Mouse (Mus musculus): ENCODE measurements around the gene Fgfr2.
A peak's percentile ranks its signal among the peaks of the same experiment; 100 is the strongest.

Gene Fgfr2

GRCm38 (mm10) chr7:132237191-132237590, 886.0 kb downstream of the Fgfr2 start:
- DNase-seq (ENCODE audit: low read depth, low spot score) = no peak

DNA sequence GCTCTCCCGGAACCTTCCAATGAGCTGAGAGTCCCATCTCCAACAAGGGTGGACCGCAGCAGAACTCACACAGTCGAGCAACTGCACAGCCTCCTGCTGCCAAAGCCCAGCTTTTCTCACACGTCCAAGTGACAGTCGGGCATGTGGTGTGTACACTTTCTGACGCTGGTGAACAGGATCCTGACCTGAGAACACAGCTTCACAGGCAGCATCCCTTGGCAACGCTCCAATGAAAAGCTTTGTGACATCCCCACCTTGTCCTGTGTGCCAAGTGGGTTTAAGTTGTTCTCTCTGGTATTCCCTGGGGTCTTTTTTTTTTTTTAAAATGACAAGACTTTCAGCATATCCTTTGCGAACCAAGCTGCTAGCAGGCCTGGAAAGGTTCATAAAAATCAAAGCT, 886.4 kb downstream of the Fgfr2 start:
- no peak for DNase-seq (ENCODE audit: low read depth, low spot score)

DNA sequence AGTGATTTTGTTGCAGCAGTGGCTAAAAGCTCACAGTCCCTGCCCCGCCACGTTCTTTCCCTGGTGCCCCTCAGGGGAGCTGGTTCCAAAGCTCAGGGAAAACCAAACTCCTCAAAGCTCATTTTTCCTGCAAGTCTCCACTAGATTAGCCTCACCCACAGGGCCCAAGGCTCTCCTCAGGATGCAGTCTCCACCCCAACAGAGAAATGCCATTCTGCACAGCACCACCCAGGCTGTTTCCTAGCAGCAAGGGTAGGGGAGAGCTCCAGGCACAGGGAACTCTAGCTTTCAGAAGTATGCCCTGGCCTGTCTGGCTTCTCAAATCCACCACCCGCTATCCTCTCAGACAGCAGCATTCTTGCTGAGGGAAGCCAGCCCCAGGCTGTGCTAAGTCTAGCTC, 888.9 kb downstream of the Fgfr2 start:
- DNase-seq (ENCODE audit: low read depth, low spot score) = no peak

DNA sequence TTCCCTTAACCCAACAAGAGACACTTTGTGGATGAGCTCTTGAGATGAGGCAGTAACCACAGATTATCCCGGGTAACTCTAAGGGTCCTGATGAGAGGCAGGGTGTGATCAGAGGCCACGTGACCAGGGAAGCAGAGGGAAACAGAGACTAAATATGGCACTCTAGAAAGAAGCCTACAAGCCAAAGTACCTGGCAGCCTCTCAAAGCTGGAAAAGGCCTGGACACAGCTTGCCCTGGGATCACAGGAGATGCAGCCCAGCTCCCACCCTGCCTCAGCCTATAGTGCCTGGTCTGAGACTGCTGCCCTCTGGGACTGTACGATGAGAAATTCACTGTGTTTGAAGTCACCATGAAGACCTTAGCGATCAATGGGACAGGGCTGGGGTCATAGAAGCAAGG, 889.4 kb downstream of the Fgfr2 start:
- DNase-seq (ENCODE audit: low read depth, low spot score) = no peak

- no peak for DNase-seq (ENCODE audit: low read depth, low spot score)
Observed at GRCm38 (mm10) chr7:132232937-132233336, 890.2 kb downstream of the Fgfr2 start.

- DNase-seq (ENCODE audit: low read depth, low spot score) = no peak
Observed at GRCm38 (mm10) chr7:132231476-132231875, 891.7 kb downstream of the Fgfr2 start.

GRCm38 (mm10) chr7:132230961-132231360, 892.2 kb downstream of the Fgfr2 start:
- DNase-seq (ENCODE audit: low read depth, low spot score) = no peak

GRCm38 (mm10) chr7:132227075-132227640, 896.0 kb downstream of the Fgfr2 start:
- peak; percentile 43 for DNase-seq (ENCODE audit: low read depth, low spot score)

DNA sequence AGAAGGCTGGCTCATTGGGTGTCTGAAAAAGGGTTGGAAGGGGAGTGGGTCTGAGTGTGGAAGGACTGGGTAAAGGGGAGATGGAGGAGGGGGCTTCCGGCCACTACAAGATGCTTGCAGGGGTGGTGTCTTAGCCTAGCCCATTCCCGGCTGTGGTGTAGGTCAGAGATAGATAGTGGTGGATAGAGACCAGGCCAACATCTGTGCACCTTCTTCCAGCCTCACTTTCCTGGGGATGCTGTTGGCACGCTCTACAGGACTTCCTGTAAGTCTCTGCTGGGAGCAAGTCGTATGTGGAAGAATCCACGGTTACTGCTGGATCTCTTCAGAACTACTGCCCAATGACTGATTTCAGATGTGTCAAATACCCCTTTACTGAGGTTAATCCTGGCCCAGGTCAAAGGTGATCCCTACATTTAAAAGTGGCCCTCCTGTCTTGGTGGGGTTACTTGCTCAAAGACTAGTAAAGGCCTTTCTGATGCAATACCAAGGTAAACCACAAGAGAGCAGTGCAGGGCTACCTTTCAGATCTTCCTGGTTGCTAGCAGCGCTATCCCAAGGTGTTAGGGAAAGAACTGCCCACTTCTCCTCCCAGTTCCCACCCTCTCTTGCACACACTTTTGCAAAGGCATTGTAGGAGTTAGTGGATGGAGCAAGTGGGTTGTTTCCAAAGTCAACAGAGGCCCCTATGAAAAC, 896.6 kb downstream of the Fgfr2 start:
- peak; percentile 86 for DNase-seq (ENCODE audit: low read depth, low spot score)

DNA sequence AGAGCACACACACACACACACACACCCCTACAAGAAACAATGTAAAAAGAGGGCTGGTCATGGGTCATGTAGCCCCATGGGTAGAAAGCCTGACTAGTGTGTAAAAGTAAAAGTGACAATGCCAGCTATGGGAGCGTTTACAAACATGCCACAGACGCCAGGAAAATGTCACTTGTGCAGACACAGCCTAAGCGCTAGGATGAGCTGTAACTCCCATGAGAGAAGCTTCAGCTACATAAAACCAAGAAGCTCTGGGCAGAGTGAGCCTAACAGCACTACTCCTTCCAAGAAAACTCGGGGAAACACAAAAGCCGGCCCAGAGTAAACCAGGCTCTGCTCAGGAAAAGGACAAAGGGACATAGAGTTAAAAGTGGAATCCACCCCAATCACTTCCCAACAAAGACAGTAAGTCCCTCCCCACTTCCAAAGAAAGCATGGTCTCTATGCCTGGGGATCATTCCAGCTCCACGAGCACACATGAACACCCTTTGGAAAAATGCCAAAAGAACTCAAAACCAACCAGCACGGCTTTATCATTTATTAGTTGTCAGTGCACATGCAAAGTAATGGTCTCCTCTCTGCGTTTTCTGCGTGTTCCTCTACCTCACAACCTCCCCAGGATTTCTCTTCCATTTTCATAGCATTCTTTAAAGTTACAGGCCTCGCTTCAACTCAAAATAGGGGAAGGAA, 899.6 kb downstream of the Fgfr2 start:
- DNase-seq (ENCODE audit: low read depth, low spot score) = no peak

DNA sequence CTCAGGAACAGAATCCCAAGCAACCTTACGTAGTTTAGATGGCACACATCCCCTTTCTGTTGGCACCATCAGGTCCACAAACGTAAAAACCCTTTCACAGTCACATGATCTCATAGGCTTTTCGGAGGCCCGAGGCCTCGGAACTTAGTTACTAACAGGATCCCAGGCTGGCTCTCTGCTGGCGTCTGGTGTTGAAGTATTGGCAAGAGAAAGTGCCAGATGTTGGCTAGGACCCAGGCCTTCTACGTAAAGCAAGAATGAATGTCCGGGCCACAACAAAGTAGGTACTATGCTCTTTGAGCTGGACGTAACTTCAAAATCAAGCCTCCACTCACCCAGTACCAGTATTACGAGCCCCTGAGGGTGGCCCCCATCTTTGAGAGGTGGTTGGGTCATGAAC, 909.1 kb downstream of the Fgfr2 start:
- DNase-seq (ENCODE audit: low read depth, low spot score) = no peak

GRCm38 (mm10) chr7:132213460-132213859, 909.7 kb downstream of the Fgfr2 start:
- peak; percentile 62 for DNase-seq (ENCODE audit: low read depth, low spot score)

DNA sequence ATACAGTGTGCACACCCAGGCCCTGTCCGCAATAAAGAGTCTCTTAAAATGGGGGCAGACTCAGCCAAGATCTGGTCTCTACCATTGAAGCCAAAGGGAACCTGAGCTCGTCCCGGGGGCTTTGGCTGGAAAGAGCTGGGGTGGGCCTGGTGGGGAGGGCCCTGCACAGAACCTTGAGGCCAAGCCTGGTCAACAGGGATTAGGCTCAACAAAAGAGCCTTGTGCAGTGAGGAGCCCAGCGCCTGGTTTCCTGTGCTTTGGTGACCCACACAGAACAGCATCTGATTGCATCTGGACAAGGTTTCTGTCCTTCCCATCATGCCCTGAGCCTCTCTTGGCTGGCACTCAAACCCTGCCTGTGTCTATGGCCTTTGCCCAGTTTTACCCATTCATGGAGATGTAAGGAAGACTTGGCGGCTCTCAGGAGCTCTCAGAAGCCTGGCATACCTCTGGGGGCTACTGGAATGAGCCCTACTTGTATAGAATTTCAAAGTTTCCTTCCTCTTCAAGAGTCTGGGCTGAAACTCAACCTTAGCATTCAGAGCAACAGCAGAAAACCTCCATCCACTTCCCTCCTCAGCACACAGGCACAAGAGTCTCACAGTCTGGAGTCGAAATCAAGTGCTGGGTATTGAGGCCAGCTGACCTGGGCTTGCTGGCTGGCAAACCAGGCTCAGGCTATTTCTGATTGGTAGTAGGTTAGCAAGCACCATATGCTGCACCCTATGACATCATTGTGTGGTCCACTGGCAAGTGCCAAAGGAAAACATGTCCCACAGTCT, 911.0 kb downstream of the Fgfr2 start:
- no peak for DNase-seq (ENCODE audit: low read depth, low spot score)

DNA sequence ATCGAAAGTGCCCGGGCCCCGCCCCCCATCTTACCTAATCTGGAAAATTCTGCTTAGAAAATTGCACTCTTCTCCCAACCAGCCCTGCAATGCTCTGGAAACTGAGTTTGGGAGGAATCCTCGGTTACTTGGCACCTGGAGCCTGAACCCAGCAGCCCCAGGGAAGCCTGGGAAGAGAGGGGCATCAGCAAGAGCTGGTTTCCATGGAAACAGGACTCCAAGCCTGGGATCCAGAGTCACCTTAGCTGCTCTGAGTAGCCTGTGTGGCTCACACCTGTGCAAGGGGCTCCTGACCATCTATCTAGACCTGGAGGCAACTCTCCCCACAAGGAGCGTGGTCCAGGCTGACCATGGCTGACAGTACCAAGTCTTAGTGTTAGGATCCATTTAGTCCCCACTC, 912.5 kb downstream of the Fgfr2 start:
- no peak for DNase-seq (ENCODE audit: low read depth, low spot score)

- no peak for DNase-seq (ENCODE audit: low read depth, low spot score)
Observed at GRCm38 (mm10) chr7:132208946-132209651, 914.1 kb downstream of the Fgfr2 start.

DNA sequence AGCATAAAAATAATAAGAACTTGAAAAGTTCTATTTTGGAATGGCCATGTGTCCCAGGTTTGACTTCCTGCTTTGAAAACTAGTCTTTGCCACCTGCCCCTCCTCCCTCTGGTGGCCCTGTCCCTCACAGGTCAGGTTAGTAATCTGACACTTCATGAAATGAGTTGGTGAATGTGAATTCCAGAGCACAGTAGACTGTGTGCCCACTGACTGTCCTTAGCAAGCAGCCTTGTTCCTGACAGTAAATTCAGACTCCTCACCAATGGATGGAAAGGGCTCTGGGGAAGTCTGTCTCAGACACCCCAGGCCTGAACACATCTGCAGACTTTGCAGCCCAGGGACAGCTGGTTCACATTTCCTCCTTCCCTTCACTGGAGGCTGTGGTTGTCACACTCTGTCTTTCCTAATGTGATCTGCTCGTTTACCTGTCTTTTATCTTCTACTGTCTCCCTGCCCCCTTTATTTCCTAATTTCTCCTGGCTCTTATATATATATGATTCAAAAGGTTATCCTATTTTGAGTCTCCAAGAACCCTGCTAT, 919.0 kb downstream of the Fgfr2 start:
- DNase-seq (ENCODE audit: low read depth, low spot score) = no peak

GRCm38 (mm10) chr7:132199686-132200085, 923.5 kb downstream of the Fgfr2 start:
- DNase-seq (ENCODE audit: low read depth, low spot score) = no peak

GRCm38 (mm10) chr7:132198806-132199205, 924.3 kb downstream of the Fgfr2 start:
- no peak for DNase-seq (ENCODE audit: low read depth, low spot score)

- DNase-seq (ENCODE audit: low read depth, low spot score) = no peak
Observed at GRCm38 (mm10) chr7:132197817-132198475, 925.2 kb downstream of the Fgfr2 start.

- DNase-seq (ENCODE audit: low read depth, low spot score) = no peak
Observed at GRCm38 (mm10) chr7:132196581-132196980, 926.6 kb downstream of the Fgfr2 start.

DNA sequence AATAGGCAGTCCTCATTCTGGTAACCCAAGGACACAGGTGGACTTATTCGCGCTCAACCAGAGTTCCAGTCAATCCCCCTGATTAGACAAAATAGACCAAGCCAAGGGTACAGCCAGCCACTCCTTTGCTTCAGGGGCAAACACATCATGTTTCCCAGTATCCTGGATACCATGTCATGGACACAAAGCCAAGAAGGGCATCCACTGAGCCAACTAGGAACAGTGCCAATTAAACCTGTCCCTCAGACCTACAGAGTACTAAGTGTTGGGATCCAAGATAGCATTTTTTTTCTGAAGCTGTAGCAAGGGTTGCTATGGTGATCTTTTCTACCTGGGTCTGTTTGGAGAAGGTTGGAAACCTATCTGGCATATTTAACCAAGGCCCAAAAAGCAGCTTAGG, 929.5 kb downstream of the Fgfr2 start:
- no peak for DNase-seq (ENCODE audit: low read depth, low spot score)
